Mouse (Mus musculus) heart, adult 2 months (tissue): ENCODE measurements around the gene Sh3pxd2b. TPM values are rescaled to one million over a fixed set of nuclear protein-coding genes. Genes with fewer than 3 reads are reported as not detected.

Experiments
- DNase-seq, 2 experiments: peaks; one replicate each; pipeline ENCODE4 v3.0.0; 2021
- H3K27ac ChIP-seq: fragments of 200-600 bp; 2 replicates; pipeline ENCODE4 v1.8.1; 2022
- H3K27me3 ChIP-seq: fragments of 200-500 bp; 2 replicates; pipeline ENCODE4 v1.6.1; 2012; ENCODE audit warnings: mild to moderate bottlenecking, low read length, inconsistent platforms, mixed read lengths; ENCODE audit not compliant: control insufficient read depth, insufficient read depth
- H3K36me3 ChIP-seq: fragments of 200-500 bp; 2 replicates; pipeline ENCODE4 v1.6.1; 2012; ENCODE audit warnings: low read length, inconsistent platforms; ENCODE audit not compliant: control insufficient read depth, insufficient read depth
- H3K4me1 ChIP-seq: fragments of 200-500 bp; 2 replicates; pipeline ENCODE4 v1.6.1; 2011; ENCODE audit warnings: low read length; ENCODE audit not compliant: control insufficient read depth, insufficient read depth
- H3K4me3 ChIP-seq: fragments of 200-600 bp; 2 replicates; pipeline ENCODE4 v1.8.1; 2022
- H3K79me2 ChIP-seq: fragments of 200-500 bp; replicated peaks from 2 replicates; pipeline ENCODE4 v1.6.1; 2012; ENCODE audit warnings: mild to moderate bottlenecking, inconsistent platforms, low read length, moderate library complexity, mixed read lengths; ENCODE audit not compliant: control insufficient read depth, insufficient read depth
- H3K9ac ChIP-seq: fragments of 200-500 bp; 2 replicates; pipeline ENCODE4 v1.6.1; 2012; ENCODE audit warnings: low read depth, mild to moderate bottlenecking, control low read depth, inconsistent platforms, low read length, mixed read lengths
- CTCF ChIP-seq: fragments of 200-600 bp; IDR thresholded peaks from 2 replicates; pipeline ENCODE4 v1.8.1; 2022; ENCODE audit warnings: antibody characterized with exemption, mild to moderate bottlenecking, moderate library complexity
- EP300 ChIP-seq: fragments of 200-500 bp; IDR thresholded peaks from 2 replicates; pipeline ENCODE4 v1.6.1; 2011; ENCODE audit warnings: low read depth, low read length, control low read depth; ENCODE audit not compliant: insufficient read depth
- POLR2A ChIP-seq: fragments of 200-500 bp; IDR thresholded peaks from 2 replicates; pipeline ENCODE4 v1.6.1; 2011; ENCODE audit warnings: mild to moderate bottlenecking, low read depth, low read length, control low read depth; ENCODE audit not compliant: insufficient read depth
- WGBS: fragments of 180-500 bp; shearing (Covaris S2); methylation state at CpG from one replicate; pipeline ENCODE4 v1.1.7; 2018; 5-methylcytosine and 5-hydroxymethylcytosine counted together
- intact Hi-C: fragments of 180-260 bp; cut with DNase I; formaldehyde crosslinking; loops from one replicate; pipeline ENCODE4 v1.15.1; 2025
- polyA plus RNA-seq: library from polyadenylated mRNA; depleted of rRNA; stranded (reverse); fragments of >200 nt; gene quantifications from 2 replicates; pipeline ENCODE4 v1.2.3, GENCODE M21; 2012
- total RNA-seq, 2 experiments: library from RNA; stranded (reverse); gene quantifications; 2 replicates each; pipeline ENCODE4 v1.2.3; 2021

Gene Sh3pxd2b
- total and polyA plus RNA-seq, 3 experiments: 3.2 to 8.5 (median 4.0) TPM

DNA sequence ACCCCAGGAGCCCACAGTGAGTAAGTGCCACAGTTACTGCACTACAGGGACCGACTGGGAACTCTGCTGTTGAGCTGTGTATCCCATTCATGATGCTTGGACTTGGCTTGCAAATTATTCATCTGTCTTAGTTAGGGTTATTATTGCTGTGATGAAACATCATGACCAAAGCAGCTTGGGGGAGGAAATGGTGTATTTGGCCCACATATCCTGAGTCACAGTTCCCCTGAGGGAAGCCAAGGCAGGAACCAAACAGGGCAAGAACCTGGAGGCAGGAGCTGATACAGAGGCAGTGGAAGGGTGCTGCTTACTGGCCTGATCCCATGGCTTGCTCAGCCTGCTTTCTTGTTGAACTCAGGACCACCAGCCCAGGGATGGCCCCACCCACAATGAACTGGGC lies 7.8 kb downstream of the Sh3pxd2b start:
- TF ChIP-seq POLR2A (no peak), EP300 (no peak), CTCF (no peak)
- Histone ChIP-seq H3K79me2 (no peaks in the 10 kb centered on the region), H3K36me3 (no peaks in the 10 kb centered on the region), H3K27me3 (no peaks in the 10 kb centered on the region), H3K9ac (no peak overlapping the region), H3K4me1 (peaks cover 13% of the 10 kb centered on the region), H3K27ac (no peak overlapping the region), H3K4me3 (no peak overlapping the region)
- DNase-seq: no peak
- WGBS: 58% methylated on average over 1 of the region's 1 CpGs
- intact Hi-C loops: no loop called here

DNA sequence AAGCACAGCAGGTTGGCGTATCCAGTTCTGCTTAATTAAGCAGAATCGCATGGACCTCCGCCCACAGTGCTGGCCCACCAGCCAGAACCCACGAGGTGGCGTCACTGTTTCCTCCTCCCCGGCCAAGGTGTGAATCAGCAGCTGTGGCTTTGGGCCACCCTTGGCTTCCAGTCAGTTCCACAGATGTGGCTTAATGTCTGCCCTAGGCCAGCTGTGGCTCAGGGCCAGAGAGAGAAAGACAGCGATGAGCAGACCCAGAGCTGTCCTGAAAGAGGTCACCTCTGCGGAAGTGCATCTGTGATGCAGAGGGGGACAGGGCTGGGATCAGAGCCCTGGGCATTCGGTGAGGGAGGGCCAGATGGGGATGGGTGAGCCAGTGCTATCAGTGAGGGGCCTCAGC lies 10.1 kb downstream of the Sh3pxd2b start:
- Histone ChIP-seq H3K27me3 (no peaks in the 10 kb centered on the region), H3K36me3 (no peaks in the 10 kb centered on the region), H3K9ac (no peak overlapping the region), H3K27ac (no peak overlapping the region; the same call in 1 of the 2 replicates), H3K79me2 (no peaks in the 10 kb centered on the region), H3K4me1 (peaks cover 13% of the 10 kb centered on the region), H3K4me3 (no peak overlapping the region)
- 20% methylated on average over 9 of the region's 9 CpGs for WGBS
- intact Hi-C loops: no loop called here
- peak; percentile 84 to 87 for DNase-seq
- TF ChIP-seq EP300 (peak; percentile 66; the same call in 1 of the 2 replicates), CTCF (no peak)

DNA sequence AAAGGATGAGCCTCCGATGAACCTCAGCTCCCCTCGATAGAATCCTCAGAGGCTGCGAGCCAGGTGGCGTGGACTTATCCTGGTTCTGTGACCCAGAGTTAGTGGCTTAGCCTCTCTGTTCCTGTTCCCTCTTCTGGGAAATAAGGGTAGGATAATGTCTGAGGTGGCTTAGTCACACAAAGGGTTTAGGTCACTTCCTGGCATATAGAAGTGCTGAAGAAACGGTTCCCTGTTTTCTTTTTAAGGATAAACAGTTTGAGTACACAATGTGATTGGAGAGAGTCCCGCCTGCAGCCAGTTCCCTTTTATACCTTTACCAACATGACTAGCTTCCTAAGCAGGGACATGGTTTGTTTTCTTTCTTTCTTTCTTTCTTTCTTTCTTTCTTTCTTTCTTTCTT lies 10.8 kb downstream of the Sh3pxd2b start:
- TF ChIP-seq POLR2A: no peak
- H3K27me3 ChIP-seq: no peaks in the 10 kb centered on the region
- intact Hi-C loops: no loop called here

DNA sequence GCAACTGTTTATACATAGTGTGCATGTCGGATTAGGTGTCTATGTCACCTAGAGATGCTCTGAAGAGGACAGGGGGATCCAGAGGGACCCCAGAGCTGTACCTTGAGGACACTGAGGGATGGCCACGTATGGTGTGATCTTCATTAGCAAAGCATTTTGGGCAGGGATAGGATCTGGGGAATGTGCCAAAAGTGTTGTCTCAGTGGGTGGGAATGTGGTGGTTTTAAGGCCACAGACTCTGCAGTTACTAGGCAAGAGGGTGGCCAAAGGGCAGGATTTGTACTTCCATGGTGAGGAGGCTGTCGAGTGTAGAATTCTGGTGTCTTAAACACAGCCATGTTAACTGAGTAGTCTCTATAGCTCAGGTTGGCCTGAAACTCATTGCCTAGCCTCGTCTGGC lies 11.9 kb downstream of the Sh3pxd2b start:
- DNase-seq: no peak
- H3K27me3 ChIP-seq: no peaks in the 10 kb centered on the region
- H3K27ac ChIP-seq: no peak overlapping the region
- H3K36me3 ChIP-seq: no peaks in the 10 kb centered on the region
- H3K79me2 ChIP-seq: no peaks in the 10 kb centered on the region
- intact Hi-C loops: no loop called here
- TF ChIP-seq POLR2A (no peak), CTCF (no peak)
- H3K9ac ChIP-seq: no peak overlapping the region
- WGBS: 81% methylated on average over 4 of the region's 4 CpGs
- H3K4me3 ChIP-seq: no peak overlapping the region
- H3K4me1 ChIP-seq: peaks cover 20% of the 10 kb centered on the region

More for the DNA sequence above, 10.8 kb downstream of the Sh3pxd2b start:
- WGBS: 41% methylated on average over 6 of the region's 6 CpGs
- Histone ChIP-seq H3K4me1 (peaks cover 14% of the 10 kb centered on the region), H3K4me3 (no peak overlapping the region), H3K36me3 (no peaks in the 10 kb centered on the region), H3K79me2 (no peaks in the 10 kb centered on the region), H3K9ac (no peak overlapping the region), H3K27ac (peak overlapping the region; percentile 20; the same call in 1 of the 2 replicates)
- no peak for DNase-seq

DNA sequence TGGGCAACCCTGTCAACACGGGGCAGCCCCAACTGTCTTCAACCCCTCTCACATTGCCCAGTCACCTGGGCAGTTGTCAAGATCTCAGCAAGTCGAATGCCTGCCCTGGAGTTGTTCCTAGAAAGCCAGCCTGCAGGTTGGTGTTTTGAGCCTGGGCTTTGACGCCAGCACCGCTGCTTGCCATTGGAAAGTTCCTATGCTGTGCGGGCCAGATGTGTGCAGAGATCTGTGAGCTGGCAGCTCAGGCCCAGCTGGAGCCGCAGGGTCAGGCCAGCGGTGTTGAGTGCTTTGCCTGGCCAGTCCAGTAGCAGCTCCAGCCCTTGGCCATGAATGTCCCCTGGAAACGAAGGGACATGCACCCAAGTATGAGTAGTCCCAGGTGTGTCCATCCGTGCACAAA lies 14.2 kb downstream of the Sh3pxd2b start:
- Histone ChIP-seq H3K9ac (no peak overlapping the region), H3K4me3 (no peak overlapping the region), H3K79me2 (no peaks in the 10 kb centered on the region), H3K4me1 (peaks cover 27% of the 10 kb centered on the region), H3K36me3 (no peaks in the 10 kb centered on the region), H3K27ac (no peak overlapping the region), H3K27me3 (no peaks in the 10 kb centered on the region)
- intact Hi-C loops: no loop called here
- no peak for DNase-seq
- WGBS: 82% methylated on average over 9 of the region's 9 CpGs
- no peak for TF ChIP-seq POLR2A
- TF ChIP-seq CTCF: no peak
- TF ChIP-seq EP300: no peak

DNA sequence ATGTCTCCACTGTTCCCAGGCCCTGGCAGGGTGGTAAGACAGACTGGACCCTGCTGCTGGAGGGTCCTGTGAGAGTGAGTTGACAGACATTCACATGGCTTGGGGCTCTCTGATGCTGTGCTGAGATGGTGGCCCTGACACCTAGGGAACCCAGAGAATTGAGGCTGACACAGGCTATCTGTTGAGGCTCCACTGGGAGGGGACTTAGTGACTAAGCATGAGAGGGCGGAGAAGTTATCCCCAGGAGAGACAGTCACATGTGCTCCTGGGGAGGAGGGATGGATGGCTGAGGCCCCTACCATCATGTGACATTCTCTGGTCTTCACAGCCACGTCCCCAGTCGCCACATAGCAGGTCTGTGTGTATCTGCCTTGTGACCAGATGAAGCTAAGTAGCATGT lies 15.6 kb downstream of the Sh3pxd2b start:
- Histone ChIP-seq H3K79me2 (no peaks in the 10 kb centered on the region), H3K27ac (no peak overlapping the region; the same call in 1 of the 2 replicates), H3K4me3 (no peak overlapping the region), H3K9ac (no peak overlapping the region), H3K4me1 (peaks cover 26% of the 10 kb centered on the region), H3K36me3 (no peaks in the 10 kb centered on the region), H3K27me3 (no peaks in the 10 kb centered on the region)
- 68% methylated on average over 3 of the region's 3 CpGs for WGBS
- TF ChIP-seq POLR2A (no peak), CTCF (no peak), EP300 (no peak)
- intact Hi-C loops: no loop called here
- no peak for DNase-seq
